Mouse (Mus musculus) liver, postnatal 0 days (tissue): Measurements from ENCODE around the gene Cd27. TPM values are rescaled to one million over a fixed set of nuclear protein-coding genes. Genes with fewer than 3 reads are reported as not detected.

ENCODE experiments used
- ATAC-seq: fragments of 200-750 bp; cut with Nextera tagmentation; 2 replicates; pipeline ENCODE4 v1.8.0; 2017; ENCODE audit warnings: mild to moderate bottlenecking, moderate library complexity
- DNase-seq: peaks from one replicate; pipeline ENCODE4 v3.0.0-alpha.2; 2016
- H3K27ac ChIP-seq: fragments of 300-500 bp; sonication (generic); 2 replicates; pipeline ENCODE4 v1.5.1; 2014; ENCODE audit warnings: antibody characterized with exemption, moderate library complexity, mild to moderate bottlenecking, low read depth
- H3K27me3 ChIP-seq: fragments of 300-500 bp; sonication (generic); 2 replicates; pipeline ENCODE4 v1.6.1; 2014; ENCODE audit warnings: low read length, control low read depth, mixed read lengths; ENCODE audit not compliant: insufficient read depth
- H3K36me3 ChIP-seq: fragments of 300-500 bp; sonication (generic); replicated peaks from 2 replicates; pipeline ENCODE4 v1.6.1; 2014; ENCODE audit warnings: mild to moderate bottlenecking, control low read depth, low read length, moderate library complexity, mixed read lengths; ENCODE audit not compliant: insufficient read depth
- H3K4me1 ChIP-seq: fragments of 300-500 bp; sonication (generic); 2 replicates; pipeline ENCODE4 v1.6.1; 2014; ENCODE audit warnings: antibody characterized with exemption, mild to moderate bottlenecking, control low read depth; ENCODE audit not compliant: insufficient read depth
- H3K4me2 ChIP-seq: fragments of 300-500 bp; sonication (generic); 2 replicates; pipeline ENCODE4 v1.6.1; 2014; ENCODE audit warnings: low read depth, mild to moderate bottlenecking, low read length, moderate library complexity, mixed read lengths
- H3K4me3 ChIP-seq: fragments of 300-500 bp; sonication (generic); 2 replicates; pipeline ENCODE4 v1.5.1; 2014; ENCODE audit warnings: low read depth, low read length
- H3K9ac ChIP-seq: fragments of 300-500 bp; sonication (generic); replicated peaks from 2 replicates; pipeline ENCODE4 v1.6.1; 2014; ENCODE audit warnings: mild to moderate bottlenecking, moderate library complexity
- H3K9me3 ChIP-seq: fragments of 300-500 bp; sonication (generic); 2 replicates; pipeline ENCODE4 v1.6.1; 2016; ENCODE audit warnings: mild to moderate bottlenecking, control low read depth, low read length, mixed read lengths
- CTCF ChIP-seq: sonication (generic); IDR thresholded peaks from 2 replicates; pipeline ENCODE4 v1.5.1; 2016; ENCODE audit warnings: antibody characterized with exemption, low read depth
- EP300 ChIP-seq: IDR thresholded peaks from 2 replicates; pipeline ENCODE4 v1.6.1; 2016; ENCODE audit warnings: antibody characterized with exemption, low read depth, mild to moderate bottlenecking
- WGBS: fragments of 180-500 bp; shearing (Covaris S2); extraction: QIAGEN DNeasy Blood & Tissue Kit; methylation state at CpG from one replicate; pipeline ENCODE4 v1.1.7; 2014; ENCODE audit not compliant: insufficient replicate concordance; 5-methylcytosine and 5-hydroxymethylcytosine counted together
- polyA plus RNA-seq: library from polyadenylated mRNA; unstranded; fragments of >200 nt; fragmentation: Nextera tagmentation; extraction: Ambion mirVana; gene quantifications from 2 replicates; pipeline ENCODE4 v1.2.1, GENCODE M21; 2015

Gene Cd27
- polyA plus RNA-seq, 1 experiment from 2014 or later = 2.3 TPM

DNA sequence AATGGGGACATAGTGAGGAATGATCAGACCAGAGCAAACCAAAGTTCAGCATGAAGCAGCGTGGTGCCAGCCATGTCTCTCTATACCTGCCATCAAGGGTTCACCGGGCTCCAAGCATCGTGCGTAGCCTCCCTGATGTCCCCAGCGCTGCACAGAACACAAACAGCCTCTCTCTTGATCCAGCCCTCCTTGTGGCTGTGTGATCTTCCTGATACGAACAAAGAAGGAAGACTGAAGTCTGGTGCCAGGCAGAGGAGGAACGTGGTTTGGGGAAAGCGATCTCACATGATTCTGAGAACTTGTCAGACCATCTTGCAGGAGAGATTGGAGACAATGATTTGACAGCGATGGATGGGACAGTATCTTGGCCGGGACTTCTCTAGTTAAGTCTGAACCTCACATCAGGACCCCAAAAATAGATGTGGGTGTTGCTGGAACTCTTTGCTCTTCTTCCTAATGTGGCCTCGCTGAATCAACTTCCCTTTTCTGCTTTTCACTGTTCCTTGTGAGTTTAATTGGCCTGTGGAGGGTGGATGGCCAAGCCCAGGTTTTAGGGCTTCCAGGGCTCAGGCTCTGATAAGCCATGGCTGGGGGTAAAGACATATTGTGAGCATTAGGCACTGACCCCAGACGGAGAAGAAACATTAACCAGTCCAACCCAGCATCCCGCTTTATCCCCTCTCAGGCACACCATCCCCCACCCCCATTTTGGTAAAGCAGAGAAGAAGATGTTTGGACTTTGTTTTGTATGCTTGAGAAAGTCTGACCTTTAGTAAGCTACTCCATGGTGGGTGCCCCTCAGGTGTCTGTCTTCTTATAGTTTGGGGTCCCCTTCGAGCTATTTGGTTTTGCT lies 17.3 kb upstream of the Cd27 start:
- no peak overlapping the region for H3K9ac ChIP-seq
- H3K4me3 ChIP-seq = no peak overlapping the region
- no peak for DNase-seq
- 42% methylated on average over 14 of the region's 14 CpGs for WGBS
- H3K27ac ChIP-seq = peak overlapping the region; percentile 39; the same call in 1 of the 2 replicates
- no peaks in the 10 kb centered on the region for H3K27me3 ChIP-seq
- no peaks in the 10 kb centered on the region for H3K36me3 ChIP-seq
- H3K4me1 ChIP-seq = peaks cover 6% of the 10 kb centered on the region
- H3K4me2 ChIP-seq = peak overlapping the region; percentile 45; the same call in 1 of the 2 replicates
- TF ChIP-seq CTCF = no peak
- no peaks in the 10 kb centered on the region for H3K9me3 ChIP-seq
- no peak for ATAC-seq

DNA sequence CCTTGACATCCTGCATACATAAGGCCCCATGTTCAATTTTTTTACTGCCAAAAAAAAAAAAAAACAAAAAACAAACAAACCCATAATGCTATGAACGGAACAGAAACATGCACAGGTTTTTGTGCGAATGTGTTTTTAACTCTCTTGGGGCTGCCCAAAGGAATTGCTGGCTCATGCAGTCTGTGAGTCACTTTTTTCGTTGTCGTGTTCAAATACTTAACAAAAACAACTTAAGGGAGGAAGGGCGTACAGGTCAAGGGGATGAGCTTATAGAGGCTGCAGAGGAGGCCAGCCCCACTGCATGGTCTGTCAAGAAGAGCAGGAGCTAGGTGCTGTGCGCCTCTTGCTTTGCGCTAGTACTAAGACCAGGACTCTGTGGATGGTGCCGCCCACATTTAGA lies 15.9 kb upstream of the Cd27 start:
- H3K27me3 ChIP-seq = no peaks in the 10 kb centered on the region
- peaks cover 6% of the 10 kb centered on the region for H3K4me1 ChIP-seq
- H3K4me2 ChIP-seq = no peak overlapping the region
- H3K27ac ChIP-seq = no peak overlapping the region
- TF ChIP-seq EP300 (no peak), CTCF (no peak)
- DNase-seq (no peak), ATAC-seq (no peak)
- H3K9ac ChIP-seq = no peak overlapping the region
- no peaks in the 10 kb centered on the region for H3K9me3 ChIP-seq
- 82% methylated on average over 8 of the region's 8 CpGs for WGBS
- H3K4me3 ChIP-seq = no peak overlapping the region
- no peaks in the 10 kb centered on the region for H3K36me3 ChIP-seq

- no peak for ATAC-seq
Measured at GRCm38 (mm10) chr6:125252285-125252684, 15.5 kb upstream of the Cd27 start.

GRCm38 (mm10) chr6:125244551-125244950 lies 7.7 kb upstream of the Cd27 start:
- H3K4me2 ChIP-seq = no peak overlapping the region
- no peaks in the 10 kb centered on the region for H3K27me3 ChIP-seq
- no peak overlapping the region for H3K4me3 ChIP-seq
- no peak overlapping the region for H3K27ac ChIP-seq
- H3K9ac ChIP-seq = no peak overlapping the region
- TF ChIP-seq CTCF (no peak), EP300 (no peak)
- ATAC-seq = no peak
- H3K9me3 ChIP-seq = no peaks in the 10 kb centered on the region
- no peaks in the 10 kb centered on the region for H3K36me3 ChIP-seq
- DNase-seq = no peak
- 16% methylated on average over 1 of the region's 1 CpGs for WGBS
- H3K4me1 ChIP-seq = no peaks in the 10 kb centered on the region

More at GRCm38 (mm10) chr6:125252285-125252684, 15.5 kb upstream of the Cd27 start:
- H3K4me1 ChIP-seq = peaks cover 6% of the 10 kb centered on the region
- H3K4me2 ChIP-seq = no peak overlapping the region
- H3K36me3 ChIP-seq = no peaks in the 10 kb centered on the region
- H3K9ac ChIP-seq = no peak overlapping the region
- no peak for TF ChIP-seq CTCF
- TF ChIP-seq EP300 = no peak
- 51% methylated on average over 3 of the region's 3 CpGs for WGBS
- DNase-seq = no peak
- H3K9me3 ChIP-seq = no peaks in the 10 kb centered on the region
- no peak overlapping the region for H3K27ac ChIP-seq
- no peak overlapping the region for H3K4me3 ChIP-seq
- no peaks in the 10 kb centered on the region for H3K27me3 ChIP-seq

DNA sequence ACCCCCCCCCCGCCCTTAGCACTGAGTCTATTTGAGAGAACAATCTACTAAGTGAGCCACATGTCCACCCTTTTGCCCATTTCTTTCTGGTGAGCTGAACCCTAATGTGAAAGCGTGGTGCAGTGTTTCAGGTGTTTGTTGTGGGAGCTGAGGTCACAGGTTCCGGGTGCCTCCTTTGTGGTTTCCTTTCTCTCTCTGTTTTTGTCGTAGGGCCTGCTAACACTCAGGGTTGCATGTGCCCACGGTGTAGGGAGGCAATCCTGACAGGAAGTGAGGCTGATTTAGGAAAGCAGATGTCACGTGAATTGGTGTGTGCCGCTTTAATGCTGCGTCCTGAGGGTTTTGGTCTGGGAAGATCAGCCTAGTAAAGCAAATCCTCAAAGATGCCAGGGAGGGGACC lies 4.8 kb upstream of the Cd27 start:
- no peak for TF ChIP-seq CTCF
- TF ChIP-seq EP300 = no peak
- no peak overlapping the region; the same call in 1 of the 2 replicates for H3K27ac ChIP-seq
- DNase-seq (no peak), ATAC-seq (no peak)
- no peak overlapping the region for H3K4me2 ChIP-seq
- WGBS = 36% methylated on average over 8 of the region's 8 CpGs
- no peaks in the 10 kb centered on the region for H3K36me3 ChIP-seq
- H3K27me3 ChIP-seq = no peaks in the 10 kb centered on the region
- no peaks in the 10 kb centered on the region for H3K9me3 ChIP-seq
- H3K4me1 ChIP-seq = peaks cover 8% of the 10 kb centered on the region; the same call in 1 of the 2 replicates
- H3K4me3 ChIP-seq = no peak overlapping the region
- H3K9ac ChIP-seq = no peak overlapping the region

- Histone ChIP-seq H3K4me2 (no peak overlapping the region), H3K9me3 (no peaks in the 10 kb centered on the region), H3K36me3 (no peaks in the 10 kb centered on the region), H3K4me3 (no peak overlapping the region), H3K27ac (no peak overlapping the region), H3K27me3 (no peaks in the 10 kb centered on the region), H3K4me1 (peaks cover 8% of the 10 kb centered on the region; the same call in 1 of the 2 replicates), H3K9ac (no peak overlapping the region)
- no peak for ATAC-seq
- TF ChIP-seq EP300 (no peak), CTCF (no peak)
- no peak for DNase-seq
- WGBS = 71% methylated on average over 5 of the region's 5 CpGs
Measured at GRCm38 (mm10) chr6:125240617-125241016, 3.8 kb upstream of the Cd27 start.
